Mouse (Mus musculus): ENCODE data around the gene Nrxn3.

Gene Nrxn3

DNA sequence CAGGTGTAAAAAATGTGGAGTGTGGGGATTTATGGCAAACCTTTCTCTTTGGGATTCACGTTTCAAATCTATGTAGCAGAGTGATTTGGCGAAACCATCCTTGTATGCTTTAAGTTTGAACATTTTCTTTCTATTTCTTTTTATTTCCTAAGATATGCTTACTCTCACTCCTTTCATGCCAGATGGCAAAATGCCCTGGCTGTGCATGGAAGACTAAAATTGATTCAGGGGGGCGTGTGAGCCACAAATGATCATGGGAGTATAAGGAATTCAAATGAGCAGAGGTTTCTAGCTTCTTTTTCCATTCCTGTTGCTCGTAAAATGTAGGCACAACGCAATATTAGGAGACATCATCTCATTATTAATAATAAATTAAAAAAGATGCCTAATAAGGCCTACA is 1211.0 kb downstream of the Nrxn3 start:
- peak; percentile 10 for DNase-seq (ENCODE audit: low read depth, low spot score)

DNA sequence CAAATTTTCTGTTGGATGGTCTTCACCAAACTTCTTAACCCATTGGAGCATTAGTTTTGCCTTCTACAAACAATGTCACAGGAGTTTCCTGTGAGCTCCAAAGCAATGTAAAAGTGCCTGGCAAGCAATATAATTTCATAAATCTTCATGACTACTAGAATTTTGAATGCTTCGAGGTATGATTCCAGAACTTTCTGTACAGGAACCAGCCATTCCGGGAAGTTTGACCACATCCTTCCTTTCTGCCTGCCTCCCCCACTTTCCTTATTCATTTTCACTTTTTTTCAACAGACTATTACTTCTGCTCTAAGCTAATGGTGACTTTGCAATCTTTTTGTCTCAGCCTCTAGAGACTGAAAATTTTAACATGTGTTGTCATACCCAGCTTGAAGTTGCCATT is 1218.1 kb downstream of the Nrxn3 start:
- no peak for DNase-seq (ENCODE audit: low read depth, low spot score)

DNA sequence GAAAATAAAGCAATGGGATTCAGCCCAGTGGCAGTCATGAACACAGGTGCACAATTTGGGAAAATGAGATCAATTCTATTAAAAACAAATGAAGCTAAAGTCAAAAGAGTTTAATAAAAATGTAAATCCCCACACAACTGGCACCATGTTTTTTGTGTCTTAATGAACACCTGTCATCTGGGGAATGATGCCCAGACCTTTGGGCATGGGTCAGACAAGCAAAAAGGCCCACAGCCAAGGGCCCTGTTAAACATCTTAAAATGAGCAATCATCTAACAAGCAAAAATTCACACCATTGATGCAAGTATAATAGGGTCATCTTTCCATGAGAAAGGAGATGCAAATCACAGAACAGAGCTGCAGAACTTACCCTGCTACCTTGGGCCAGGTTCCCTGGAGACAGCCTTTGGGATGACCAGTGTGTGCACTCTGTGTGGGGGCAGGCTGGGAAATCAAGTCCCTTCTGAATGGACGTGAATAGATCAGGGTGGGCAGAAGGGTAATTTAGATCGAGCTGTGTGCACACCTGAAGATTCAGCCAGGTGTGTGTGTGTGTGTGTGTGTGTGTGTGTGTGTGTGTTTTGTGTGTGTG is 1223.3 kb downstream of the Nrxn3 start:
- no peak for DNase-seq (ENCODE audit: low read depth, low spot score)

DNA sequence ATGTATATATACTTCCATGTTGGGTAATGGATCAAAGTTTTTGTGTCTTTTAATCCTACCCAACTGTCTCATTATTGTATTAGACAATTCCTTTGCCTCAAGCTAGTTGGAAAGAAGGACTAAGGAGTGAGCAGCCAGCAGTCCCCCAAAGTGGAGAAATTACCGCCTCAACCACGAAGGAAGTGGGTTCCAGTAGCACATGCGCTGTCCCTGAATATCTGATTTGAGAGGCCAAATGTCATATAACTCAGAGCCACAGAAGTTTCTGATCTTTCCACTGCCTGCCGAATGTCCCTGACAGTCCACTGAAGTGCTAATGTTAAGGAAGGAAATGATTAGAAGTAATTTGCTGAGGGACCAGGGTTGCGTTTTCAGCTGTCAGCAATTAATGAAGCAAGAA is 1223.8 kb downstream of the Nrxn3 start:
- no peak for DNase-seq (ENCODE audit: low read depth, low spot score)

DNA sequence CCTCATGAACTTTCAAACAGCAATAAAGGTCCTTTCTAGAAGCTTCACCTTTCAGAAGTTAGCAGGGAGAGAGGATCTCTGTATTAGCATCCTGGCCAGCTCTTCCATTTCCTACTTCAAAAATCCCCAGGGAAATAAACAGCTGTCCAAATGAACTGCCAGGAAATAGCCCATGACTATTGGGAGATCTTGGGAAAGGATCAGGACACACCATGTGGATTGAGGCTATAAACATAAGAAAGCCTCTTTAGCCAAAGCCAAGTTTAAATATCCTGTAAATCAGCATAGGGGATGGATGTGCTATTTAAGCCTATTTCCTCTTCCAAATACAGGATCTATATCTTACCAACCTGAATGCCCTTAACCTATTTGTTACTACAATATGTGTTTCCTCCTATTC is 1230.6 kb downstream of the Nrxn3 start:
- no peak for DNase-seq (ENCODE audit: low read depth, low spot score)

DNA sequence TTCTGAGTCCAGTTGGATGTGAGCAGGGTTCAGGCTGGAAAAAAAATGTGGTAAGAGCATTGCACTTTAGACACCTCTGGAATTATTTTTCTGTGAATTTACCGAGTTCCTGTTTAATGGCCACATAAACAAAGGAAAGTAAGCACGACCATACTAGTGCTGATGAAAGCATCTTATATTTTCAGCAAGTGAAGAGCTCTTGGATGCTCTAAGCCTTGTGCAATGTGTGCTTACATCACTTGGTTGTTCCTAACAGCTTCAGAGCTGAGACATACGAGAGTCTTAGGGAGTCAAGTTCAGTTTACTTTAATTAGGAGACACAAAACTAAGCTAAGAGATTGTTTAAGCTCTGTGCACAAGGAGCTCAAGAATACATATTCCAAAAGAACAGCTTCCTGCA is 1231.0 kb downstream of the Nrxn3 start:
- no peak for DNase-seq (ENCODE audit: low read depth, low spot score)

DNA sequence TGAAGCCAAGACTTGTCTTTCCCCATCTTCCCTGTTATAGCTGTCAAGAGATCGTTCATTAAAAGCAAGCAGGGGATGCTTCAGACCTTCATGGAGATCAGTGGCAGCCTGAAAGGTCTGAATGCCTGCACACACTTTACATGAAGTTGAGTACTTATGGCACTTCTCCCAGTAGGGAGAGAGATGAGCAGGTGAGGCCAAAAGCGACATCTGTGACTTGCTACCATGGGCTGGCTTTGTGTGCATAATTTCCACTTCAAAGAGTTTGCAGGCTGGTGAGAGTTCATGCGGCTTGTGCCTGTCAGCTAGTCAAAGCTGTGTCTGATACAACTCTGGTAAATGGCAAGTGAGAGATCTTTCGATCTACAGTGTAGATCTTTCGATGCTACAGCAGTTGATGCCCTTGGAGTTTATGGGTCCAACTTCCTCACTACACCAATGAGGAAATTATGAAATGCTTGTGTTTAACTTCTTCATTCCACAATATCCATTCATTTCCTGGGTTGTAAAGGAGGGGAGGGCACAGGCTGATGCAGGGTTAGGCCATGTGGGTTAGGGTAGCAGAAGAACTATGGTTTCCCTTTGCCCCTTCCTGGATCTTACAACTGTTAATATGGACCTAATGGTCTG is 1231.9 kb downstream of the Nrxn3 start:
- DNase-seq (ENCODE audit: low read depth, low spot score), result no peak

DNA sequence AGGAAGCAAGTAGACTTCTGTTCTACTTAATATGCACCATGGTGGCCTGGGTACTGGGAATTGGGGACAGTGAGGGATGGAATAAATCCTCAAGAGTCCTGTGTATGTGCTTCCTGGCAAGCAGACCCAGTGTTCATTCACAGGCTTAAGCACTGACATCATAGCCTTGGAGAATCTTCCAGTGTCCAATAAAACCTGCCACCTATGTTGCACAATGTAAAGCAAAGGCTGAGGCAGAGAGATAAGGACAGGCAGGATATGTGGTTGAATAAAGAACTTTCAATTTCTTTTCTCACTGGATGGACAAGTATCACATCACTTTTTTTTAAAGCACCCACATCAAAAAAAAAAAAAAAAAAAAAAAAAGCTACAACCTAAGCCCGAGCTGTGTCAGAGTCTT is 1240.4 kb downstream of the Nrxn3 start:
- no peak for DNase-seq (ENCODE audit: low read depth, low spot score)

DNA sequence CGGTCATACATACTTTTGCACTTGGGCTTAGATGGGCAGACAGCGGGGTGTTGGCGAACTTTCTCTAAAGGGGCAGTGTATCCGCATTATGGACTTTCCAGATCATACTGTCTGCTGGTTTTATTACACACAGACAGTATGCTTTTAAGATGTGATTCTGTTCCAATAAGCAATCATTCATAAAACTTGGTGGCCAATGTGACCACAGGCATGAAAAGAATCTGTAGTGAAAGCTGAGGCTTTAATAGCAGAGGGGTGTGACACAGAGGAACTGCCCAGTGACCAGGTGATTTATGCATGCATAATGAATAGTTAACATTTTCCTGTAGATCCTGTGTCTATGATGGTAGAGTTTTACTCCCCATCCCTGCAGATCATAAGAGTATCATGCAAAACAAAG is 1254.0 kb downstream of the Nrxn3 start:
- no peak for DNase-seq (ENCODE audit: low read depth, low spot score)

DNA sequence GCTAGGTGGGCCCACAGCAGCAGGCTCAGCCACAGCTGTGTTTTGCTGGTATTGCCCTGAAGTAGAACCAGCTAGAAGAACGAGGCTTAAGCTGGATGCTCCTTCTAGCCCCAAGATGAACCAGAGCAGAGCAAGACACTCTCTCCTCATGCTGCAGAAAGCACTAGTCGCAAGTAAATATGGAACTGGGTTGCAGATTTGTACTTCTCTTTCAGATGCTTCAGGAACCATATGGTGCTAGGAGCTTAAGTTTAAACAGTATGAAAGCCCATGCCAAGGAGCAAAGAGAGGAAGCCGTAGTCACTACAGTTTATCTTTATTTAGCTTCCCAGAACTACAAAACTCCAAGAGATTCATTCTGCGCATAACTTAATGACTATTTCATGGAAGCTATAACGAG is 1254.8 kb downstream of the Nrxn3 start:
- DNase-seq (ENCODE audit: low read depth, low spot score), result no peak

DNA sequence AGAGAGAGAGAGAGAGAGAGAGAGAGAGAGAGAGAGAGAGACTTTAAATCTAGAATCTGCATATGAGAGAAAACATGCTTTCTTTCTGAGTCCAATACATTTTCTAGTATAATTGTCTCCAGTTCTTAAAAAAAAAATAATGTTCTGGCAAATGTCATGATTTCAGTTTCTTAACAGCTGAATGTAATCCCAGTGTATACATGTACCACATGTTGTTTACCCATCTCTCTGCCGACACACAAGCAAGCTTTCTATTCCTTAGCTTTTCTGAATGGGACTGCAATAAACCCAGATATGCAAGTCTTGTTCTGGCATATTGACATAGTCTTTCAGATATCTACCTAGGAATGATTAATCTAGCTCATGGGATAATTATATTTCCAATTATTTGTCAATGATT is 1256.5 kb downstream of the Nrxn3 start:
- DNase-seq (ENCODE audit: low read depth, low spot score), result no peak

DNA sequence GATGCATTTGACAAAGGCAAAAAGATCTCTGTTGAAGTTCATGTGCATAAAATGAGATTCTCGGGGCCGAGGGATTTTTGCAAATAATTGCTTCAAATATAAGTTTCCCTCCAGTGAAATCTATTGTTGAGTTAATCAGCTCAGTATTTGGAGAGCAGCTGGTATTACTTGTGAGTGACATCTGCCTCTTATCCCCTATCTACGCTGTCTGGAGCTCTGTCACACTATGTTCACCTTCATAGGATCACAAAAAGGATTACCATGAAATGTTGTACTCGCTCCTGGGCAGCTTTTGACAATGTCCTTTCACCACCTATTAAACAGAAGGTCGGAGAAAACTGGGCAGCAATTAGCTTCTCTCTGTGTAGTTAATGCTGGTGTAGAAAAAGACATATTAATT is 1259.8 kb downstream of the Nrxn3 start:
- DNase-seq (ENCODE audit: low read depth, low spot score), result no peak

DNA sequence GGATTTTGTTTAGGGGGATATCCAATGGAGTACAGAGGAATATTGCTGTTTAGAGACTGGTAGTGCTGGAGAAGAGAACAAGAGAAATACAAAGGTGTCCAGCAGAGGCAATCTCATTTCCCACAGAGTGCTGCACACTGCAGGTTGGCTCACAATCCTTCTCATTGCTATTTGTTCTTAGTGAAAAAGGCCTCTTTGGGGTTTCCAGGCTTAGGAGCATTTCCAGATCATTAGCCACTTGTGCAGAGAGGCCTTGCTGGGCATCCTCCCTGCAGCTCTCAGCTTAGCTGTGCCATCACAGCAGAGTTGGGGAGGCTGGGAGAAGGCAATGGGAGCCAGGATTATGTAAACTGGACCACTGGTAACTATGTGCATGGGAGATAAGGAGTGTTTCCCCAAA is 1260.7 kb downstream of the Nrxn3 start:
- no peak for DNase-seq (ENCODE audit: low read depth, low spot score)

DNA sequence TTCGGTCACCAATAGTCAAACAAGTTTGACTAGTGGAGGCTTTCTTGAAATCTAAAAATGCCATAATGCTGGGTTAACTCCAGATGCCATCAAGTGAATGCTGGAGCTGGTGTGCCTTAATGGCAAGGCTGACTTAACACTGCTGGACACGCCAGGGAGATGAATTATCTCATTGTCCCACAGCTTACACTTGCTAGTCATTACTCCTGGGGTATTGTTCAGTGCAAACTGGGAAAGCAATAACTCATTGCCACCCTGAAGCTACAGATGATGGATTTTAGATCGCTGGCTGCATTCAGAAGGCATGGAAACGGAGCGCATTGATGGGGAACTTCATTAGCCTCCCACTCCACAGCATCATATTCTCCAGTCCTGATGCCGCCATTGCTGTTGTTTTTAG is 1263.5 kb downstream of the Nrxn3 start:
- DNase-seq (ENCODE audit: low read depth, low spot score), result no peak

DNA sequence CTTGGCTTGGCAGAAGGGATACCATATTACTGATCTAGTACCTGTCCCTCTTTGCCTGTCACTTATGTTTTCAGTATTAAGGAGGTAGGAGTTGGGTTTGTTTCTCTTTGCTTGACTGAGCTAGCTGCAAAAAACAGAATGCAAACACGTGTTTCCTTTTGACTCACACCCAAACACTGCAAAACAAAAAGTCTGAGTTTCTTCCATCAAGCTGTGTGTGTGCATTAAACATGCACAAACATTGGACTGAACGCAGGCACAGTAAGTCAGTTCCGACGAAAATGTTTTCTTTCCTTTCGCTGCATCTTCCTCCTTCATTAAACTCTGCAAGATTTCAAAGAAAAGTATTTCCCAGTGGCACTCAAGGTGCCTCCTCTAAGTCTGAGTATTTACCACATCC is 1270.6 kb downstream of the Nrxn3 start:
- DNase-seq (ENCODE audit: low read depth, low spot score), result no peak

DNA sequence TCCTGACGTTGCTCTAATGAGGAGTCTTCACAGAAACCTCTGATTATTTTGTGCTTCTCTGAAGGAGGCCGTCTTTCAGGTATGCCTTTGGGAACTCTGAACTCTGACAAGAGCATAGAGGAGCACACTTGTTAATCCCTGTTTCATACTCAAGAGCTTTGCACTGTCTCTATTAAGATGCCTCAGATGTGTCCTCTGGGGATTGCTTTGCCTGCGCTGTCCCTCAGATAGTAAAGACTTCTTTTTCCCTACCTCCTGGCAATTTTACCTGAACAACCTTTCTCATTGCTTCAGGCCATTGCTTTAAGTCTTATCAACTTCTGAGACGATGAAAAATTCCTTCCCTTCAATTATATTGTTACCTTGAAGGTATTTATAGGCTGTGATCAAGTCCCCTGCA is 1272.7 kb downstream of the Nrxn3 start:
- no peak for DNase-seq (ENCODE audit: low read depth, low spot score)

DNA sequence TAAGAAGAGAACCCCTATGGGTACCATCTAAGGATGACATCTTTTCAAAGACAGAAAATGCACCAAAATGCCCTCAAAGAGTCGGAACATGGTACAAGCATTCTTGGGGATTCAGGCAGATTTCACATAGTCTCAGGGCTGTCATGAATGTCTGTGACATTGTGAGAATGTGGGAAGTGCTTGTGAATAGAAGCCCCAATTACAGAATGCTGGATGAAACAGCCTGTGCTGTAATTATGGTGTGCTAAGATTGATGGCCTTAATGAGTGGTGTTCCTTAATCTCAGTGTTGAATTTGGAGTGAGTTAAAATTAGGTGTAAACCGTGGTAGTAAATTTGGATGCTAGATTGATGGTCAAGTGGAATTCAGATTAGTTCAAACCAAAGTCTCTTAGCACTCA is 1287.6 kb downstream of the Nrxn3 start:
- DNase-seq (ENCODE audit: low read depth, low spot score), result no peak

DNA sequence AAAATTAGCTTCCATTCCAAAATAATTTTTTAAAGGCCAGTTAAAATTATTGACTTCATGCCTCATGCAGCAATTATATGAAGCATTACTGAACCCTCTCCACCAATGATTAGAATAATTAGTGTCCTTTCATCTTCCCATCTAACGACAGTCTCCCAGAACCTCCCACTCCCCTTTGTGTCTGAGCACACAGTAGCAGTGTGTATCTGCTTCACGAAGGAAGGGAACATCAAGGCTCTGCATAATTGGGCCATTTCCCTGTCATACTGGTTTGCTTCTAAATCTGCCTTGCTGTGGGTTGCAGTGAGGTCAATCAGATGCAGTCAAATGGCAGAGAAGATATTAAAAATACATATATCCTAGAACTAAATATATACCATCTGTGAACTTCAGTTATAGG is 1291.3 kb downstream of the Nrxn3 start:
- no peak for DNase-seq (ENCODE audit: low read depth, low spot score)

DNA sequence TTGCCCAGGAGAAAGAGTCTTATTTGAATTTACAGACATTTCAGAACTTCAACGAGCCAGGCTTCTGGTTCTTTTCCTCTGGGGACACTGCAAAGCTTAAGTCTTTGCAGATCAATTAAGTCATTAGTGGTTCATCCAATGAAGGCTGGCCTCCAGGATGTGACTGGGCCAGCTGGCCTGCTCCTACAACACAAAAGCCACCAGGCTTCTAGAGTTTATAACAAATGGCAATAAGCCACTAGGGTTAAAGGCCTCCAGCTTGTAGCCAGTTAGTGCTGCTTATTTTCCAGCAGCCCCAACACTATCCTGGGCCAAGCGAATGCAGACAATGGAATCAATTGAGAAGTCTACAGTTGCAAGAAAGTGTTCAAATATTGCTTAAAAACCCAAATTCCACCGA is 1304.3 kb downstream of the Nrxn3 start:
- no peak for DNase-seq (ENCODE audit: low read depth, low spot score)

DNA sequence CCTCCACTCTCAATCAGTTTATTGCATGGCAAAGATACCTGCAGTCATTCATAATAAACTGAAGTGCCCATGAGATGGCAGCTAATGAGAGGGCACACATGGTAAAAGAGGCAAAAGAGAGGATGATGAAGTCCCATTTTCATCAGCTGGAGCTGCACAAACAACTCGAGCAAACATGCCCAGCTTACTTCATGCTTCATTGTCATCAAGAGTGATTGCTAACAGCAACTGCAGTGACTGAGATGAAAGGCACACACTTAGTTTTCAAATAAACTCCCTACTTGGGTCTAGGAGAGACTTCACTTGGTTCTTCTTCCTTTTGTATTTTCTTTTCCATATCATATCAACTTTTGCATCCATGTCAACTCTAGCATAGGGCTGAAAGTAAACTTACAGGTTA is 1318.4 kb downstream of the Nrxn3 start:
- no peak for DNase-seq (ENCODE audit: low read depth, low spot score)

DNA sequence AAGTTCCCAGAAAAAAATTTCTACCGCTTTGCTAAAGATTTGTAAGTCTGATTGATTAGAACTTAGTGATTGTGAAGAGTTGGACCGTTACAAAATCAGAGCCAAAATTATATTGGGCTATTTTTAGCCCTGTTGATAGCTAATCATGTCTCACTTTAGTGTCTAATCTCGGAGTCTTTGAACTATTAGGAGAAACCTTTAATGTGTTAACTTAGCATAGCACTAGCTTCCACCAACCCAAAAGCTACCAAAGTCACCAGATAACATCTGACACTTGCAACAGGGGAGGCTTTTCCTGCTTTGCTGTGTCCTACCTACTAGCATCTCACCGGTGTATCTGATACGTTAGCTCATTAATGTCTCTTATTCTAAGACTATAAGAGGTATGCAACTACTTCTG is 1333.6 kb downstream of the Nrxn3 start:
- no peak for DNase-seq (ENCODE audit: low read depth, low spot score)

DNA sequence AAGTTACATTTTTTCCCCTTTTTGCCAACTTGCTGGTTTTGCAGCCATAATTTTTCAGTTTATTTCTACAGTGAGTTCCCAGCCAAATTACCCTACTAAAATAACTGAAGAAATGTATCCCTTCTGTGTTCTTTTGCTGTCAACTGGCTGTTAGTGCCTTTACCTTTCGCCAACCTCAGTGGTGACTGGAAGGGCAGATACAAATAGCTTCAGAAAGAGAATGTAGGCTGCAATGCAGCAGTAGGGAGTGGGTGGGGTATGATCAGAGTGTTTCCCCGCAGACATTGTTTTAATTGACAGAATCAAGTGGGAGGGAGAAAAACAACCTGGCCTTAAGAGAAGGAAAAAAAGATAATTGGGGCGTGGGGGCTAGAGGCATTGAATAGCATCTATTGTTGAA is 1337.1 kb downstream of the Nrxn3 start:
- DNase-seq (ENCODE audit: low read depth, low spot score), result no peak

DNA sequence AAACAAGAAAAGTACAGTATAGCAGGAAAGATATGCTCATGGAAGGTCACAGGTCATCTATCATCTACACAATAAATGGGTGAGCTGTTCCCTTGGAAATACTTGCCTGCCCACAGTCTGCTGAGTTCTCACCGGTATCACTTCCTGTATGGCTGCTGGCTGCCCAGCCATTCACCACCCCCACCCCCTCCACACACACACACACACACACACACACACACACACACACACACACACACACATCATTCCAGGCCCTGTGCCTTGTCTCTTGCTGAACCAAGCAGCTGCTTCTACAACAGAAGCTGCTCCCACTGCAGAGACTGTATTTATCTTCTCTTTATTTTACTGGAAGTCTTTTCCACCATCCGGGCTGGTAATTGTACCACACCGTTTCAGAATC is 1338.6 kb downstream of the Nrxn3 start:
- no peak for DNase-seq (ENCODE audit: low read depth, low spot score)

DNA sequence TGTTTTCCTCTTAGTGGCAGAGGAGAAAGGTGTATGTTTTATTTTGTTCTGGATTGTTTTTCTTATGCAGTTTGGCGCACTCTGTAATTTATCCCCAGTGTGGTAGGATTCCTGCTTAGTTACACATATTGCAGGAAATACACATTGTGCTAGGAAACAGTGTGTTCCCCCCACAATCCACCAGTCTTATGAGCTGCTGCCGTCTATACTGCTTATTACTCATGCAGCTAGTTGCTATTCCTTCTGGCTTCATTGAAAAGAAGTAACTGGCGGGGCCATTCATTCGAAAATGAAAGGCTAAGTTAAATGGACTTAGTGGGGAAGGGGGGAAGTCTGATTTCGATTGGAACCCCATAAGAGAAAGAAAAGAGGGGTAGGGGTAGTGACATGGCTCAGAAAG is 1339.5 kb downstream of the Nrxn3 start:
- no peak for DNase-seq (ENCODE audit: low read depth, low spot score)

Data from brain, embryonic 18.5 days (tissue).